Mouse (Mus musculus) R1 (cell line): Measurements from ENCODE around the gene Htr2b.

Experiments
- DNase-seq: peaks from one replicate; pipeline ENCODE4 v3.0.0-alpha.2; 2018; ENCODE audit warnings: low read depth, low spot score

Htr2b gene

DNA sequence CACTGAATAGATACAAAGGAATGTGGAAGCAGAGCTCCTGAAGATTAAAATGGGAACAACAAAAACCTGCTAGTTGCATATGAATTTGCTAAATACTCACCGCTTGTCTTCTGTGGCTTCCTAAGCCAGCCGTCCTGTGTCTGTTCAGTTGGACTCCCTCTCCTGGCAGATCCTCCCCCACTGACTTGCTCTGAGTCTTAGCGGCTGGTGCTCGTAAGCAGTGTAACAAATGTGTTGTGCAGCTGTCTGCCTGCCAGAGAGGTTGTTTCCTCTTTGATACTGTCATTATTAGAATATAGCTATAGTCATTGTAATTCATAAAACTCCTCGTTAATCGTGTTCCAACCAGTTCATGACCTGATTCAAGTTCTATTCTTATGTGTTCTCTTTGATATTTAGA, at the start of gene Htr2b:
Htr2b (minus strand) TSS at position 192 of the 400 bp plus-strand sequence.
- peak; percentile 14 for DNase-seq

DNA sequence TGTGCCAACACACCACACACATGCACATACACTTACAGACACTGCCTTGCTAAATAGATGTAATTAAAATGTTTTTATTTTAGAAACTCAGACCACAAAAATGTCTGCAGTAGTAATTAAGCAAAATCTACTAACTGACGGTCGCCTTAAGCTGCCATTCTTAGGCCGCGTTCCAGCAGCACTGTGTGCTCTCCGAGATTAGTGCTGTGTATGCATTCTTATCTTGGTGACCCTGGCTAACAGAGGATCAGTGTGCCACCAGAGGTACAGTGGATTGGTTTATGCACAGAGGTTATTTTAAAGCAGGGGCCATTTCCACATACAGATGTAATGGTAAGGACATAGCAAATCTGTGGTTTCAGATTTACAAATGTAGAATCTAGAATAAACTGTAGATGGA, 49.3 kb upstream of the Htr2b start:
- DNase-seq, result no peak

DNA sequence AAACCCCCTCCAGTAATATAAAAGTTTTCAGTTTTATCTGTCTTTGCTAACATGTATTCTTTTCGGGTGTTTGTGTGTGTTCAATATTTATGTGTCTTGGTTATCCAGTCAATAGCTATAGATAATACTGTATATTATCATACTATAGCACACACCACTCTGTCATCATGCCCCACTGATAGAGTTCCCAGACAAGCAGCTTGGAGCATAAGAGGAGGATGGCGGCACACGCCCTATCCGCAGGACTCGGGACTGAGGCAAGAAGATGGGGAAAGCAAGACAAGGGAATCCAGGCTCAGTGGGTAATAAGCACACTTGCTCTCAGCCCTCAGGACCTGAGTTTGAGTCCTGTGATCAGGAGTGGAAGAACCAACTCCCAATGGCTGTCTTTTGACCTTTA, 48.7 kb upstream of the Htr2b start:
- no peak for DNase-seq

DNA sequence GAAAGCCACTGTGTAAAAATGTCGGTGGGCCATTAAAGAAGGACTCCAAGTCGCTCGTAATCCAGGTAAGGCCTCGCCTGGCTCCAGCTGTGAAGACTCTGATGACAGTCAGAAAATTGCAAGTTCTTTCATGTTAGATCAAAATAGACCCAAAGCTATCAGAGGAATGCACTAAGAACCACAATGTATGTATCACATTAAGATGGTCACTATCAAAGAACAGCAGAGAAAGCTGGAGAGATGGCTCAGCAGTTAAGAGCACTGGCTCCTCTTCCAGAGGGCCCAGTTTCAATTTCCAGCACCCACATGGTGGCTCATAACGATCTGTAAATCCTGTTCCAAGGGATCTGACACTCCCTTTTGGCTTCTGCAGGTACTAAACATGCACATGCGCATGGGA, 48.3 kb upstream of the Htr2b start:
- no peak for DNase-seq

DNA sequence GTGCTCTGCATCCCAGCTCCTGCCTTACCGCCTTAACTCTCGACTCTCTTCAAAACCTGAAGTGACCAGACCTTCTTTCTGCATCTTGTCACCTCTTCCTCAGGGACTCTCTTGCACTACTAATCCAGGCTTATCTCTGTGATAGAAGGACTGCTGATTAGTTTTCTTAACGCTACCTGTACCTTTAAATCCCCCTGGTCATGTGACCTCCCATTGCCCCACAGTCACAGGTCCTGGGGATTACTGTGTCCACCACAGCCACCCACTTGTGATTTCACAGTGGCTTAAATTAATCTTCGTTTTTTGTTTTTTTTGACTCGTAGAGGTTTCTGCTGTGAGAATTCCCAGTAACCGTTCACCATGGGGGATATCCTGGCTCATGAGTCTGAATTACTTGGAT, 44.8 kb upstream of the Htr2b start:
- no peak for DNase-seq

DNA sequence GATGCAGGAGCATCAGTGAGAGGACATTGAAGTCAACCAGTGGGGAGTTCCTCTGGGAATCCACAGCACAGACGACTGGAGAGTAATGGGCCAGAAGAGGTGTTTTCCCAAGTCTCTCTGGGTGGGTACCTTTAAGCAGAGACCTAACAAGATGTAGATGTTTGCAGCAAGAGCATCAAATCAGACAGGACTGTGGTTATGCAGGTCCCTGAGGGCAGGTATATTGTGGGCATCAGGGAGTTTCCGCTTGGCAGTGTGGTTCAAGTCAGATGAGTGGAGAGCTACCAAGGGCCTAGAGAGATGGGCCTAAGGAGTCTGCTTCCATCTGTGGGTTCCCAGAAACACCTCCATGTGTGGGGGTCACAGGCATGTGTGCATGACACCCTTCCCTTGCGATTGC, 44.3 kb upstream of the Htr2b start:
- no peak for DNase-seq

DNA sequence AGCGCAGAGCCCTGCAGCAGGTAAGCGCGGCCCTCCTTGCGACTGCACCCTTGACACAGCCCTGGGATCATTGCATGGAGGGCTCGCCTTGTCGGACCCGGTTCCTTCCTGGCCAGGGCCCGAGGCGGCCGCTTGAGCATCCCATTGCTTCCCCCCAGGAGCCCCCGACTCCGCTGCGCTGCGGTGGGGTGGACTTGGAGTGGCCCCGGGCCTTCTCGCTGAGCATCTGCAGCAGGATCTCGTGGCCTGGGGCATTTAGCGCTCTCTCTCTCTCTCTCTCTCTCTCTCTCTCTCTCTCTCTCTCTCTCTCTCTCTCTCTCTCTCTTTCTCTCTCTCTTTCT, 43.0 kb upstream of the Htr2b start:
- no peak for DNase-seq

DNA sequence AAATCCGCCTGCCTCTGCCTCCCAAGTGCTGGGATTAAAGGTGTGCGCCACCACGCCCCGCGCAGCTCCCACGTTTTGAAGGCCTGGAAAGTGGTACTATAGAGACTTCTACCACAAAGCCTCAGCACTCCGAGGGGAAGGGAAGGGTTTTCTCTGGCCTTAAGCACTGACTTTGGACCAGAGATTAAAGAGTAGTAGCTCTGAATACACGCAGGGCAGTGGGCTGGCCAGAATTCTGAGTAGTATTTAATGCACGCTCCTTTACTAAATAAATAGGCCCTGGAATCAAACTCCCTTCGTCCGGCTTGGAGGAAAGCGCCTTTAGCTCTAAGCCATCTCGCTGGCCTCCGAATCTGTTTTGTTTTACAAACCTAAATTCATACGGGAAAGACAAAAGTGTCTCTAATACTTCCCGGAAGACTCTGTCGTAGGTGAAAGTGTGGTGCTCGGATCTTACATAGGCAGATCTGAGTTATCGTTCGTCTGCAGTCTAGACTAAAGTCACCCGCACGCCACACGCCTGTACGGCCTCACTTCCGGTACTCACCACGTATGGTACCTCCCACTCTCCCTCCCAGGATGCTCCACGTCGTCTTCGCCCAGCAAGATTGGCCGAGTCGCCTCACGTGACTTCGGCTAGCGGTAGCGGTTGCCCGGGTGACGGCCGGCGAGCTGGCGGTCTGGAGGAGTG, 42.5 kb upstream of the Htr2b start, which contains the start of gene Armc9:
Armc9 (plus strand) TSS at position 648 of the 691 bp plus-strand sequence.
- DNase-seq, result peak; percentile 98

DNA sequence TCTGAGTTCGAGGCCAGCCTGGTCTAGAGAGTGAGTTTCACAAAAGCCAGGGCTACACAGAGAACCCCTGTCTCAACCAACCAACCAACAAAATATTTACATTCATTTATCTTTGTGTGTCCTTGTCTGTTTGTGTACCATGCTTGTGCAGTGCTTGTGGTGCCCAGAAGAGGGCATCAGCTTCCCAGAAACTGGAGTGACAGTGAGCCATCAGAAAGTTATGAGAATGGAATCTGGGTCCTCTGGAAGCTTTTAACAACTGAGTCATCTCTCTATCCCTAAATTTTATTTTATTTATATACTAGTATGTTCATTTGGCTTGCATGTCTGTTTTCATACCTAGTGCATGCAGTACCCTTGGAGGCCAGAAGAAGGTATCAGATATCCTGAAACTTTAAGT, 40.8 kb upstream of the Htr2b start:
- peak; percentile 61 for DNase-seq

DNA sequence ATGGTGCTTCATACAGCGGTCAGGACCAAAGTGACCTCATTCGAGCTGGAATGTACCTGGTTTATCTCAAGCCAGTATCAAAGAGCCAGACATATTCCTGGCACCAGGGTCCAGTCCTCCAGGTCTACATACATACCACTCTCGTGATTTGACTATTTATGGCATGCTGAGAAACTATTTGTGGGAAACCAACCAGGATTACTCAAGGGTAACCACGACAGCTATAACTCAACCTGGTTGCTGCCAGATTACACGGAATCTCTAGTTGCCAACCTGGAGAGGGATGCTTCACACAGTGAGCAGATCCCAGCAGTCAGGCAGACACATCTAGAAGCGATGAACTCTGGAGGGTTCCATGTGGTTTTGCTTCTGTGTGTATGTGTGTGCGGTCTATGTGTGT, 39.6 kb upstream of the Htr2b start:
- DNase-seq, result no peak

DNA sequence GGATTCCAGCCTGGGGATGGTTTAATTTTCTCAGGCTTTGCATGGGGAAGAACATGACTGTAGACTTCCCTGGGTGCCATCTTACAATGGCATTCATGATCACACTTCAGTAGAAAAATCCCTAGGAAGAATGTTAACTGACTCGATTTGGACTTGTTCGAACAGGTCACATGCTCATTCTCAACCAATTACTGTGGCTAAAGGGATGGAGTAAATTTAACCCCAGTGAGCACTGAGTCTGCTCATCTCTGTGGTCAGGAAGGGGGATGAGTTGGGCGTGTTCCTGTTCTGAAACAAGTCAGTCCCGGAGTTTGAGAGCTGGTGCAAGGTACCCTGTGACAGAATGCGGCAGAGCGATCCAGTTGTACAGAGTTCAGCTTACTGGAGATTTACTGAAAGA, 39.2 kb upstream of the Htr2b start:
- peak; percentile 44 for DNase-seq

DNA sequence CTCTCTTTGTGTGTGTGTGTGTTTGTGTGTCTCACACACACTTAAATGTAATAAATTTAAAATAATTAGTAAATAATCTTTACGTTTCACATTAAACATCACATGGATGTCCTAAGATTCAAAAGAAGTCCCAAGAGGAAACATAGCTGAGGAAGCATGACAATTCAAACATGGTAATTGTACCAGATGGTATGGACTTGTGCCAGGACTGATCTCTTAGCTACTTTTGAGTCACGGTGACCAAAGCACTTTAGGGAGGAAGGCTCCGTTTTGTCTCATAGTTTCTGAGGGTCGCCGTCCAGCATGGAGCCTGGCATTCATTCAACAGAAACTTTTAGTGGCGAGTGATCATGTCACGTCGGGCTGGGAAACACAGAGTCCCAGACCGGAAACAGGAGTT, 36.4 kb upstream of the Htr2b start:
- no peak for DNase-seq

DNA sequence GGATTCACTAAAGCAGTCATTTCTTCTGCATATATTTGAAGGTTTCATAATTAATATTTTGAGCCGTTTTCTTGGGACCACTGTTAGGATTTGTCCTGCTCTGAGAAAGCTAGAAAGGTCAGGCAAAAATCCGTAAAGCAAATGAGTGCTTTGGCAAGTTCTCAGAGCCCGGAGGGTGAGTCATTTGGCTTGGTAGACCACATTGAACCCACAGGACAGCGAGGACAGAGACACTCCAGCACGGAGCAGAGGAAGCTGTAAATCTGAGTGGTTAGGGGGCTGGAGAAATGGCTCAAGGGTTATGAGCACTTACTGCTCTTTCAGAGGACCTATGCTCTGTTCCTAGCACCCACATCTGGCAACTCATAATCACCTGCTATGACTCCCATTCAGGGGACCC, 35.8 kb upstream of the Htr2b start:
- DNase-seq, result no peak

DNA sequence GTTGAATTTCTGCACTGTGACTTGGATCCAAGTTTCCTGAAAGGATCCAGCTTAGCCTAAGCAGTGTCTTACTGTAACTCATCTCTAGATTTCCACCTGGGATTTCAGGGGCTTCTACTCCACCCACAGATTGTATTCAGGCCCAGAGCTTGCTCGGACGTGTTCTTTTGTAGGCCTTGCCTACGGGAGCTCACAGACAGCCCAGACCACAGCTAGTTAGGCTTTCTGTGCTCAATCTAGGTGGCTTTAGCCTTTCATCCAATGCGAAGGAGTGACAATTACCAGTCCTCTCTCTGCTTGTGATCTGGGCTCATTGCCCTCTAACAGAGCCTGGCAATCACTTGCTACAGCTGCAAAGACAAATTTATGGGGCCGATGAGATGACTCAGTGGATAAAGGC, 34.5 kb upstream of the Htr2b start:
- DNase-seq, result no peak

DNA sequence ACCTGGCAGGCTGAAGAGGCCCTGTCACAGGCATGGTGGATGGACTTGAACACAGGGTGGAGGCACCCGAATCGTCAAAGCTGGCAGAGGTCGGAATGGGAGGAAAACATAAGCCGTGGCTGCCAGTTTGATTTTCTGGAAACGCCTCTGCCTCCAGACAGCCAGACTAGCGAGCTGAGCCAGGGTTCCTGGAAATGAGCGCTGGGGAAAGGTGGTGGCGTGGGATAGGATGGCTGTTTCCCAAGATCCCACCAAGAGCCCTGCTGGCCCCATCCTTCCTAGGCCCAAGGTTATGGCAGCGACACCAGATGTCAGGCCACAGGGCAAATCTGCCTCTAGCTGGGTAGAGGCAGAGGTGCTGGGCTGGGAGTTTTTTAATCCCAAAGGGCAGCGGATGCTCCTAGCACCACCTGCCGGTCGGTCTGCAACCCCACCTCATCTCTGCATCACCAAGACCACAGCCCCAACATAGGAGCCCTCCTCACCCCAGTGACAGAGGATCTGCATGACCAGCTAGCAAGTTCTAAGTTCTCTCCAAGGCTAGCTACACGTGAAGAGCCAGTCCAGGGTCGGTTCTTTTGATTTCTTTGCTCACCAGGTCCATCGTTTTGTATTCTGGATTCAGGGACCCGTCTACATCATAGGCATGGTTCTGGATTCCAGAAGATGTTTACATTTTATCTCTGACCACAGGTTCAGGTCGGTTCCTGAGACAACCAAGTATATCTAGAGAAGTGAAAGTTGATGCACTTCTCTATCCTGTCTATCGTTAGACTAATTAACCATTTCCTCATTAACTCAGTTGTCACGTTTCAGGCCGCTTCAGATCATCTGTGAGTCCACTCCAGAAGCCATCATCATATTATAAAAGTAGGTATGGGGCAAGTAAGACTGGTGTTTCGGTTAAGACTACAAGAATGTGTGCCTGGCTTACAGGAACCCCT, 32.5 kb upstream of the Htr2b start:
- peak; percentile 64 for DNase-seq

DNA sequence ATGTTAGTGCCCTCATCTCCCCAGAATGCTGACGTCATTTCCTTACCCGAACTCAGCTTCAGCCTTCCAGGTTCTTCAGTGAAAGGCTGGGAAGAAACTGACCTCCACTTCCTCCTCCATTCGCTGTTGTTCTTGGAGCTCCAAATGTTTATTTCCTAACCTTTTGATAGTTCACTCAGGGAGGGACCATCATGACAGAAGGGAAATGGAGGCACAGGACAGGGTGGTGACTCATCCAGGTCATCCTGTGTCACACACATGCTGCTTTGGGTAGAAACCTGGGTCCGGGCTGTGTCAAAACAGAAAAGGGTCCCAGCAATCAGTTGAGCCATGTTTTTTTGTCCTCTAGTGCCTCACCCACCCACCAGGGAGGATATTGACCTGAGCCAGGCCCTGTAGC, 31.4 kb upstream of the Htr2b start:
- no peak for DNase-seq

DNA sequence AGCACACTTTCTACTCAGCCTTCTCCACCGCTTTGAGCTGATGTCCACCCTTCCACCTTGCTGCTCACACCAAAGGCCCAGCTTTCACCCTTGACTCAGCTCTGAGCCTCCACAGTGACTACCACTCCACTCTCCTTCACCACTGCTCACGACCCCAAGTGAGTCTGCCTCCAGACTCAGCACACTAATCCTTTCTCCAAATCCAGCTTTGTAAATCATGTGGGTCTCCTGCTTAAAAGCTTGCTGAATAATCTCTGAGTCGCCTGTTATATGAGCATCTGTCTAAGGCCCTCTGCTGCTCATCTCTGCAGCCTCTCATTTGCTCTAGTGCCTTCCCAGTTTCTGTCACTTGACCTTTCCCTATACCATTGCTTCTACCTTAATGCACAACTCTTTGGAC, 29.3 kb upstream of the Htr2b start:
- no peak for DNase-seq

DNA sequence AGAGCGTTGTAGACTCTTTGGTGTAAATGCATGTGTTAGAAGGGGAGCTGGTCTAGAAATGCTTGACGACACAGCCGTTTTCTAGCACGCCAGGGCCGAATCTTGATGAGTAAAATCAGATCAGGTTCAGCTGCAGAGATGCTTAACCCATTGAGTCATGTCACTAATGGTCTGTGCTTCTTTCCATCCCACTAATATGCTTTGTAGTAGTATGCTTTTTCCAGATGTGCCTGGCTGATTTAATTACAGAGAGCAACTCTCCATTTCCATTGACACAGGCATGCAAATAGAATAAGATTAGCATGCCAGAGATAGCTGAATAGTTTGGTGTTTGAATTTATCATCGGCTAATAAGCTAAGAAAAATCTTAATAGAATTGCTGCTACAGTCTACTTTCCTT, 23.5 kb upstream of the Htr2b start:
- DNase-seq, result no peak

DNA sequence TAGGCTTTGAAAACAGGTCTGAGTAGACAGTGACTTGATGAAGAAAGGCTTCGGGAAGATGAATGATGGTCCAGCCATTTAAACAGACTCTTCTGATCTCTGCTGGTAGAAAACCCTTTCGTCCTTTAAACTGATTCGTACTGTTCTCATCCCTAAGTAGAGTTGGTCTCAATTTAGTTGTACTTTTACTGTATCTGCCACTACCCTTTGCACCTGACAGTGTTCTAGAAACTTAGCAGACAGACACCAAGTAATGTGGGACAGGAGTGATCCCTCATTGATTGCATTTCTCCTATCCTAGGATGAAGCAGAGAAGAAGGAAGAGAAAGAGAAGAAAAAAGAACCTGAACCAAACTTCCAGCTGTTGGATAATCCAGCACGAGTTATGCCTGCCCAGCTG, 21.6 kb upstream of the Htr2b start, which contains the start of gene Gm21972:
Gm21972 (plus strand) TSS at position 301 of the 400 bp plus-strand sequence.
- no peak for DNase-seq

DNA sequence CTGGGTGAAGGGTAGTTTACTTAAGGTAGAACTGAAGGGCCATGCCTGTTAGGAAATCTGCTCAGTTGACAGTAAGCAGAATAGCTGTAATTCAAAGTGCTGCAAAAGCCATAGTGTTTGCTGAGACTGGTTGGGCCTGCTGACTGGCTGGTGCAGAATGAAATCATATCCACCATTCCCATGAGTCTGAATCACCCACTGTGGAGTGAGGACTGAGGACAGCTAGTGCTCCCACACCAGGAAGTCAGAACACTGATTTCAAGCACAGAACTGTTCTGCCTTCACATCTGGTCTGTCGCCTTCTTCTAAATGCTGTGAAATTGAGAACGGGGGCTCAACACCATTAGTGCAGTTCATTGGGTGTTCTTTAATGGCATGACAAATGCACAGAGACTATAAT, 14.3 kb upstream of the Htr2b start:
- DNase-seq, result no peak

DNA sequence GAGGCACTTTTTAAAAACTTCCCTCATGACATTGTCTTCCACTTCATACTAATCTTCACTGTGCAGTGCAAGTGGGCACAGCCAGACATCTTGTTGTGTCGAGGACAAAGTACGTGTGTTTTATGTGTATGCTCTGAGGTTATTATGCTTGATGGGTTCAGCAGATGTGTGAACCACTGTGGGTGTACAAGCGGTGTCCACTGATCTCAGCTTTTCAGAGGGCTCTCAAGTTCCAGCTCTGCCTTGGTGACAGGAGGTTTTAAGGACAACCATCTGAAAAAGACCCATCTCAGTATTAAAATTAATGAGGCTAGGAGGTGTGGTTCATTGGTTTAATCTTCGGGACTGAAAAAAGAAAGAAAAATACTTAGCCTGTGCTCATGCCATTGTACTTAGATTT, 7.8 kb upstream of the Htr2b start:
- DNase-seq, result no peak

DNA sequence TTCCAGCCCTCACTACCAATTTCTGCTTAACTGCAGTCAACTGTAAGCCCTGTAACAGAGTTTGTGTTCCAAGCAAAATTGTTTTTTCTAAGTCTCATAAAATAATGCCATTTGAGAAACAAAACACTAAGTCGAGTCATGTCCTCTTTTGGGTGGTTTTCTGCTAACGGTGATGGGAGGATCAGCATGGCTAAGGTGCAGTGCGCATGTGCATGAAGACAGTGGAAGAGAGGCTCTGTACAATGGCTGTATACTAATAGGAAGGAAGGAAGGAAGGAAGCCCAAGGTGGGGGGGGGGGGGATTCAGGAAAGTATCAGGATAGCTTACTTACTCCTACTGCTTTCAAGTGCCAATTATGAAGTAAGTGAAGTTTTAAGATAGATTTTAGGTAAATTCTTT, 2.4 kb upstream of the Htr2b start:
- no peak for DNase-seq

DNA sequence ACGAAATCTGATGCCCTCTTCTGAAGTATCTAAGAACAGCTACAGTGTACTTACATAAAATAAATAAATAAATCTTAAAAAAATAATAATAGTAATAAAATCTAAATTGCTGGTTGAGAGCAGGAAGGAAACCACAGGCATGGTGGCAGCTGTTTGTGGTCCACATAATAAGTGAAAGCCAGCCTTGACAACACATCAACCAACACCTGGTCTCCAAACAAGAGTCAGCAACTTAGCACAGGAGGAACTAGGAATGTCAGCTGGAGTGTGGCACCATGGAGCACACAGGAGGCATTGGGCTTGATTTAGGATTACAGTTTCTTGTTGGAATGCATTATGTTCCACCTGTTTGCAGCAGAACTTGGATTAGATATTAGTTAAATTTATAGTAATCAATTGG, 6.7 kb downstream of the Htr2b start:
- no peak for DNase-seq
